Mouse (Mus musculus) cerebellum, adult 9-10 months (tissue): ENCODE results near the gene Gatd1.
A peak's percentile ranks its signal among the peaks of the same experiment; 100 is the strongest.
"Not testable (repeated sequence)": the region's sequence is repeated elsewhere in the genome, so short reads cannot be mapped to it uniquely, and the experiment has no call there.

Experiments used
- DNase-seq: peaks from one replicate; pipeline ENCODE4 v3.0.0; 2022

Gene Gatd1

GRCm38 (mm10) chr7:141413809-141414584 is at the start of gene Gatd1:
Gatd1 (minus strand) TSS chr7:141414136.
- DNase-seq = peak; percentile 98

DNA sequence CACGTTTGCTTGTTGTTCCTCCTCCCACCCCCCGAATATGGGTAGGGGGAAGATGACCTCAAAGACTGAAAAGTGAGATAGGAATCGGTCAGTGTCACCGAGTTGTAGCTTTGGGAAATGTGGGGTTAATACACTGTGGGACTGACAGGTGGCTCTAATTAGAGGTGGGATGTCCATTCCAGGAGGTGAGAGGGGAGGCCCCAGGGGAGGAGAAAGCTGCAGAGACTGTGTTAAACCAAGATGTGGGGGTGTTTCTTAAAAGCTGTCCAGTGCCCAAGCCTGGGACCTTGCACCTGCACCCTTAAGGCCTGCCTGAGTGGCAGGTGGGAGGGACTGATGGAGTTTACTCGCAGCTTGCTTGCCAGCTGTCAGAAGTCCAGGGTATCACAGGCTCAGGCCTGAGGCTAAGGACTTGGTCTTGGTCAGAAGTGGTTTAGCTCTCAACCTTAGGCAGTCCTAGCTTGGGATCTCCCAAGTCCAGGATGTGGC is 48.4 kb upstream of the Gatd1 start:
- DNase-seq = no peak

GRCm38 (mm10) chr7:141461521-141462332 is 47.8 kb upstream of the Gatd1 start:
- no peak for DNase-seq

GRCm38 (mm10) chr7:141460391-141461113 is 46.6 kb upstream of the Gatd1 start, which contains the start of gene Cracr2b:
Cracr2b (plus strand) TSS chr7:141461094.
- no peak for DNase-seq

- no peak for DNase-seq
These were observed 46.1 kb upstream of the Gatd1 start for GRCm38 (mm10) chr7:141460001-141460390.

GRCm38 (mm10) chr7:141459301-141459711 is 45.4 kb upstream of the Gatd1 start:
- DNase-seq = peak; percentile 88

DNA sequence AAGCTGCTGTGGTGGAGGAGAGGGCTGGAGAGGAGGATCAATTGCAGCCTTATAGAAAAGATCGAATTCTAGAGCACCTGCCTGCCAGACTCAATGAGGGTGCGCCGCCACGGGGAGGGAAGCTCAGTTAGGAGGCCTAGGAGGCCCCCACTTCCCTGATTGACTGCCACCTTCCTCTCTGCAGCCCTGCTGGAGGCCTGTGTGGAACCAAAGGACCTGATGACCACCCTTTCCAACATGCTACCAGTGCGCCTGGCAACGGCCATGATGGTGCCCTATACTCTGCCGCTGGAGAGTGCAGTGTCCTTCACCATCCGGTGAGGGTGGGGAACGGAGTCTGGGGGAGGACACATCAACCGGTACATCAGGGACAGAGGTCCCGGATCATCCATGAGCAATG is 44.7 kb upstream of the Gatd1 start:
- no peak for DNase-seq

- peak; percentile 77 for DNase-seq
These were observed 44.2 kb upstream of the Gatd1 start for GRCm38 (mm10) chr7:141457986-141458660.

GRCm38 (mm10) chr7:141457236-141457635 is 43.3 kb upstream of the Gatd1 start:
- no peak for DNase-seq

- no peak for DNase-seq
These were observed 42.8 kb upstream of the Gatd1 start for GRCm38 (mm10) chr7:141456739-141457138.

- DNase-seq = peak; percentile 84
These were observed 41.8 kb upstream of the Gatd1 start for GRCm38 (mm10) chr7:141455610-141456314.

- peak; percentile 90 for DNase-seq
These were observed 41.1 kb upstream of the Gatd1 start, which contains the start of gene Pnpla2 for GRCm38 (mm10) chr7:141454967-141455551. Pnpla2 (plus strand) TSS chr7:141455198.

DNA sequence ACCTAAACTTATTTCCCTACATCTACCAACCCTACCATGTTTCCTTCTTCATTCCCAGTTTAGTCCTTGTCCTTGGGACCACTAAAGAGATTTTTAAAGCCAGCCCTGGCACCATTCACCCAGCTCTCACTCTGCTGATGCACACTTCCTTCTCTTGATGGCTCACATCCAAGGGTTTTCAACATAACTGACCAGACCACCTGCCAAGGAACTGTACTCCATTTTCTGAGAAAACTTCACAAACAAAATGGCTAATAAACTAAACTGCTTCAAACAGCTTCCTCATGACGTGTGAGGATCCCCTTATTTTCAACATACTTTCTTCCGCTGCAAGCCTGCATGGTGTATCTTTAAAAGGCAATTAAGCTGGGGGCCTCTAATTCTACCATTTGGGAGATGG is 39.7 kb upstream of the Gatd1 start:
- no peak for DNase-seq

- no peak for DNase-seq
These were observed 38.0 kb upstream of the Gatd1 start for GRCm38 (mm10) chr7:141451928-141452327.

DNA sequence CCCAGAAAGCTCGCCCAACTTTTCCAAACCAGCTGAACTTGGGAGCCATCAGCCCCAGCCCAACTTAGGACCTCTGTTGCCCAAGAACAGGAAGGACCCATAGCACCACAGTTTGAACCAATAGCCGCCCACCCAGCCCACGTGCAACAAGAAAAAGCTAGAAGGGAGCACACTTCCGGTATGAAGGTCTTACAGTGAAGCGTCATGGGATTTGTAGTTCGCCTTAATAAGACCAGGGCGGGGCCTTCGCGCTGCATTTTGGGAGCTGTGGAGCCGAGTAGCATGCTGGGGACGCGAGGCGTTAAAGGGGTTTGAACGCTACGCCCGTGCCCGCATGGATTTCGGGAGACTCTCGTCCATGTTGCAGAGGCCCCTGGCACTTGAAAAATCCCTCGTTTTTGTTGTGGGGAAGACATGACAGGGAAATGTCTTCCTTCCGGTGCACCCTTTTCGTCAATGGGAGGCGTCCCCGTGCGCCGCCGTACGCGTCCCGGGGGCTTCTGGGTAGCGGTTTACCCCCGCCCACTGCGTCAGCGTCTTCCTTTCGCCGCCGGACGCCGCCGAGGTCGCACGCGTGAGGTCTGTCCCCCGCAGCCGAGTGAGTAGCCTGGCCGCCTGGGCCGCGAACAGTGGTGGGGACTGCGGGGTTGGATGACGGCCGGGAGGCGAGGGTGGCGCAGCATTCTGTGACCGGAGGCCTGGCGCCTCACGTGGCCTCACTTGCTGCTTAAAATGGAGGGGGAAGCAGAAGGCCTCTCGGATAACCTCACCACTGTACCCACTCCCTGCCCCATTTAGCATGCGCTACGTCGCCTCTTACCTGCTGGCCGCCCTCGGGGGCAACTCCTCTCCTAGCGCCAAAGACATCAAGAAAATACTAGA is 33.4 kb upstream of the Gatd1 start, which contains the start of gene Rplp2:
Gene Rplp2, plus strand, starts transcription at position 261 of the 882 bp plus-strand sequence.
- peak; percentile 94 for DNase-seq

- not testable (repeated sequence) for DNase-seq
These were observed 32.4 kb upstream of the Gatd1 start for GRCm38 (mm10) chr7:141446374-141446773.

GRCm38 (mm10) chr7:141443828-141444237 is 29.9 kb upstream of the Gatd1 start, which contains the start of gene Pidd1:
Pidd1 (minus strand) TSS chr7:141444025.
- DNase-seq = no peak

GRCm38 (mm10) chr7:141443081-141443821 is 29.3 kb upstream of the Gatd1 start:
- peak; percentile 55 for DNase-seq

GRCm38 (mm10) chr7:141442199-141442598 is 28.3 kb upstream of the Gatd1 start:
- DNase-seq = no peak
